Mouse (Mus musculus) embryo, embryonic 11 days (tissue): ENCODE data around the gene Aloxe3.
A peak's percentile ranks its signal among the peaks of the same experiment; 100 is the strongest.

Experiments used
- DNase-seq: peaks from one replicate; pipeline ENCODE4 v3.0.0-alpha.2; 2015

Gene Aloxe3

DNA sequence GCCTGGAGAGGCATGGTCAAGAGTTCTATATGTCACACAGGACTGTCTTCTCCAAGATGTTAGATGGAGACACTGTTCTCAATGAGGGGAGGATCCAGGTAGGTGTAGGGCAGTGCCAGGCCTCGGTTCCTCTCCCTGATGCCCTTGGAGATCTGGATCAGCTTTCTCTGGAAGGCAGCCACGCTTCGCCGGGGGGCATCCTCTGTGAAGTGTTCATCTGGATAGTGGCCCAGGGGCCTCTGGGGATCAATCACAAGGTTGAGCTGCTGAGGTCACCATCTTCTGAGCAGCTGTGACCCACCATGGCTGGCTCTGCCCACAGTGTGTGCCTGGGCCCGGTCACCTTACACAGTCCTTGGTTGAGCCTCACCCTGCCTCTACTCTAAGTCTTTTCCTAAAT is 59.3 kb downstream of the Aloxe3 start:
- no peak for DNase-seq

DNA sequence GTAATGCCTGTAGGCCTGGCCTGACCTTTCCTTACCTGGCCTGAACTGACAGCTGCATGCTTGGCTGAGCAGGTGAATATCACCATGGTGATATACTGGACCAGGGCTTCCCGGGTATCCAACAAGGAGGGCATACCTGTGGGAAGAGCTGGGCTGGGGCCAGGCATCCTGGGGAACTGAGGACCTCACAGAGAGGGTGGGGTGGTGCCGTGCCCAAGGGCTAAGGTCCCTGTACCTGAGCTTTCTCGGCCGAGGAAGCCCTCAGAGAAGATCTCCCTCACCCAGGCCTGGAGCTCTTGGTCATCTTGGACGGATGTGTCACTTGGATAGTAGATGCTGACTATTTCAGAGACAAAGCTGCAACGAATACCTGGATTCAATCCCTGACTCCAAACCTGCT is 60.2 kb downstream of the Aloxe3 start:
- no peak for DNase-seq

DNA sequence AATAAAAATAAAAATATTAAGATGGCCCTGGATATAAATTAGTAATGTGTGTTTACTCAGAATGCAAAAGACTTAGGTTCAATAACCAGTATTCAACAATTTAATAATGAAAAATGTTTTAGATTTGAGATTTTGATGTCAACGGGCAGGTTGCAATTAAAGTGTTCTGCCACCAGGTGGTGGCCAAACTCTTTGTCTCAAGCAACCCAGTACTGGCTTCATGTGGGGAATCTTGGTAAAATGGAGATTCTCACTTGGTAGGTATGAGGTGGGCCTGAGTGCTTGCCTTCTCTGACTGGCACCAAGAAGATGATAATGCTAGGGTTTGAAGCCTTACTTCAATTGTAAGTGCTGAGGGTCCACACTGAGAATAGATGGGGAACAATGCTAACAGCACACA is 67.1 kb downstream of the Aloxe3 start:
- DNase-seq = peak; percentile 70

DNA sequence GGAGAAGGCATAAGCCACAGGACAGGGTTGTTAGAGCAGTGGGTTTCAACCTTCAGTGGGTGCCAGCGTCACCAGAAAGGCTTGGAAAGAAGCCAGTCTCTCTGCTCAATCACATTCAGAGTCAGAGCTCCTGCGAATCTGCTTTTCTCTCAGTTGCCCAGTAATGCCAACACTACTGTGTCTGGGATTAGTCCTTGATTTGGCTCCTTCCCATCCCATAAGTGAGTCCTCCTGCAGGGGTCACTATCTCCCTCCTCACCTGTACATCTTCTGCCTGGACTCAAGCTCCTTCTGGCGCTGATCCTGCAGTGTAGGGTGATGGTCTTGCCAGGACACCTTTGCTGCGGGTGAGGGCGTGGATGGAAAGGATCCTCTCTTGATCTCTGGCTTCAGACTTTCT is 71.1 kb downstream of the Aloxe3 start:
- DNase-seq = peak; percentile 19

DNA sequence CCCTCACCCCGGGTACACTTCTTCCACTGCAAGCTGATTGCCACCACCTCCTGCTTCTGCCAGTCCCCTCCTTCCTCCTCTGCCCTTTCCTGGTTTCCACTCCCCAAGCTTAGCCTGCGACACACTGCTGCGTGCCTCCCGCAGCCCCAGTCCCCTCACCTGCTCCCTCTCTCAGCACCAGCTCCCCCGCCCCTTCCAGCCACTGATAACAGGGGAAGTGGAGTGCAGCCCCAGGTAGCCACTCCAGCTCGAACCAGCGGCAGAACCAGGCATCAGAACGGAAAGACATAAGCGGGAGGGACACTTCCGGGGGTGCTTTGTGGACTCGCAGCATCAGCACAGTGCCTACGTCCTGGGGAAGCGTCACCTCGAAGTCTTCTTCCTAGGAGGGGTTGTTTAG is 71.5 kb downstream of the Aloxe3 start:
- DNase-seq = no peak

DNA sequence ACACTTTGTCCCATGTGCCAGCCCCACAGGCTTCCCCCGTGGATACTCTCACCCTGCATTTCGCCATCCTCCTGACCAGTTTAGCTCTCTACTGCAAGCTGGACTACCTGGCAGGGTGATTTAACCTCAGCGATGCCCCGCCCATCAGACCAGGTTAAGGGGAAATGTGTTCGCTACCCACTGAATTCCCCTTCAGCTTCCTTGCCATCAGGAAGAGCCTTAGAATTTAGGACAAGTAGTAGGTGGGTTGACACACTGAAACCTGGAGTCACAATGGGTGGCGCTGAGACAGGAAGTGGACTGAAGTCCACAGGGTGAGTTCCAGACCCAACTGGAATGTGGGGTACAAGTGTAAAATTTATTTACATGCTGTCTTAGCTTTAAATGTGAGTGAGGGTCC is 72.0 kb downstream of the Aloxe3 start, which contains the start of gene Alox8:
Alox8 (minus strand) TSS at position 101 of the 400 bp plus-strand sequence.
- DNase-seq = no peak
